Mouse (Mus musculus): Measurements from ENCODE around the gene Gm20388. TPM values are rescaled to one million over a fixed set of nuclear protein-coding genes. Genes with fewer than 3 reads are reported as not detected.
A peak's percentile ranks its signal among the peaks of the same experiment; 100 is the strongest.

Gm20388 gene
- total RNA-seq, 2 experiments from 2014 or later, result 11.4 to 18.1 TPM

DNA sequence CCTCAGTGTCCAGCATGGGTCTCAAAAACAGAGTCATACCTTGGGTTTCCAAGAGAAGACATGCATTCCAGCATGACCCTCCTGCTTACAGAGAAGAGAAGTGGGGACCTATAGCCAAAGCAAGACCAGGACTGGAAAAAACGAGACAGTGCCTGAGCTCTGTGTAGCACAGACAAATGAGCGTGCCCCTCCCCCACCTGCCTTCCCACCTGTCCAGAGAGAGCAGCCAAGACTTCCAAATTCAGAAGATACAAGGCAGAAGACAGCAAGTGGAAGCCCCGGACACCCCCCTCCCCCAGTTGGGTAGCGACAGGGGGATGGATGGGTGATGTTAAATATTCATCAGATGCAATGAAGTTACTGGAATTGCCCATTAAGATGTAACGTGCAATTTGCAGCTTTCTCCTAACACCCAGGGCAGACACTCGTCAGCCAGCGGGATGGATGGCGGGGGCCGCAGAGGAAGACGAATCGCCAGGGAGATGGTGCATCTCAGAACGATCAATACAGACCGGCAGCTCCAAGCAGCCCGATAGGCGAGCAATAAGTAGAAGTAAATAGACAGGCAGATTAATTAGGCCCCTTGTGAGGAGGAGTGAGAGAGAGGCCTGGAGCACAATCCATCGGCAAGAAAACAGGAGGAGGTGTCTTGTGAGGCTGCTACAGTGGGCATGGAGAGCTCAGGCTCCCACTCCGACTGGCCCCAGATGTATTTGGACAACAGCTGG, 2834.5 kb downstream of the Gm20388 start:
- ATAC-seq (replicated peaks; ENCODE audit: low FRiP score, low TSS enrichment, poor library complexity, severe bottlenecking), result no peak

- ATAC-seq (replicated peaks; ENCODE audit: low FRiP score, low TSS enrichment, poor library complexity, severe bottlenecking), result no peak
These were observed 2835.2 kb downstream of the Gm20388 start for GRCm38 (mm10) chr8:122745750-122746275.

DNA sequence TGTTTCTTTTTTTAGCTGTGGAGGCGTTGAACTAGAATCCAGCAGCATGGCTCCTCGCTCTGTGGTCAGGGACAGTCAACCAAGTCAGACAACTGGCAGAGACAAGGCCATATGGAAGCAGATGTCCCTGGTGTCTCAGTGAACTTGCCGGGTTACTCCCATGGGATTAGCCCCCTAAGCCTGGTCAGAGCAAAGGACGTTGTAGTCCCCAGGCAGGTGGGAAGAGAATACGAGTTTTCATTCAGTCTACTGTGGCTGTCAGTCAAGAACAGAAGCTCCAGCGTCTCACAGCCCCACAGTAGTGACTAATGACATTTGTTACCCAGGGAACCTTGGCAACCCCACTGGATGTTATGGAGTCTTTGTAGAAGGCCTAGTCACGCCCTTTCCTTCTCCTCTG, 2835.8 kb downstream of the Gm20388 start:
- ATAC-seq (replicated peaks; ENCODE audit: low FRiP score, low TSS enrichment, poor library complexity, severe bottlenecking), result no peak

DNA sequence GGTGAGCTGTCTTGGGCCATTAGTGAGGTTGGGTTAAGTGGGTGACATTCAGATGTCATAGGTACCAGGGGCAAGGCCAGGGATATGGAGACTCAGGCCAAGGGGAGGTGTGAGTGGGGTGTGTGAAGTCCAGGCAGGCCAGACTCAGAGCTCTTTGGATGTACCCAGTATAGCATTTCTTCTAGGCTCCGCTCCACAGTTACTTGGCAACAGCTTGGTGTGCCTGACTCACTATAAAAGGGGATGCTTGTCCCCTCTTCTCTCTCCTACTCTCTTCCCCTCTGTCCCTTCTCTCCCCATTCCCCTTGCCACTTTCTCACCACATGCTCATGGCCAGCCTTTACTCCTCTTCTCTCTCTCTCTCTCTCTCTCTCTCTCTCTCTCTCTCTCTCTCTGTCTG, 2837.2 kb downstream of the Gm20388 start:
- no peak for ATAC-seq (replicated peaks; ENCODE audit: low FRiP score, low TSS enrichment, poor library complexity, severe bottlenecking)

GRCm38 (mm10) chr8:122749333-122749958, 2838.8 kb downstream of the Gm20388 start:
- ATAC-seq (replicated peaks; ENCODE audit: low FRiP score, low TSS enrichment, poor library complexity, severe bottlenecking), result no peak

DNA sequence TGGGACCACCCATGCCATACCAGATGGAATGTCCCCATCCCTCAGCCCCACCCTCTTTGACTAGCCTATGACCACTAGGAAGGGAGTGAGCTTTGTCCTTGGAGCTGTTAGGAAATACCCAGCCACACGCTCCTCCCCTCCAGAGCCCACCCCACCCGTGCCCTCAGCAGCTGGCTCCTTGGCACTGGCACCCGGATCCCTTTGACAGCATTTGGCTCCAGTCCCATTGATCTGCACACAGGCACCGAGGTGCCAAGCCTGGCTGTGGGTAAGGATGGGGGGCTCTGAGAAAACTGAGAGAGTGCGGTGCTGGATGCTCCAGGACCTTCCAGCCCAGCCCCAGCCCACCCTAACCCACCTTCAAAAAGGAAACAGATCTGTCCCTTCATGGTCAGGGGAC, 2840.7 kb downstream of the Gm20388 start:
- ATAC-seq (replicated peaks; ENCODE audit: low FRiP score, low TSS enrichment, poor library complexity, severe bottlenecking), result no peak

- no peak for ATAC-seq (replicated peaks; ENCODE audit: low FRiP score, low TSS enrichment, poor library complexity, severe bottlenecking)
These were observed 2841.6 kb downstream of the Gm20388 start for GRCm38 (mm10) chr8:122752111-122752721.

DNA sequence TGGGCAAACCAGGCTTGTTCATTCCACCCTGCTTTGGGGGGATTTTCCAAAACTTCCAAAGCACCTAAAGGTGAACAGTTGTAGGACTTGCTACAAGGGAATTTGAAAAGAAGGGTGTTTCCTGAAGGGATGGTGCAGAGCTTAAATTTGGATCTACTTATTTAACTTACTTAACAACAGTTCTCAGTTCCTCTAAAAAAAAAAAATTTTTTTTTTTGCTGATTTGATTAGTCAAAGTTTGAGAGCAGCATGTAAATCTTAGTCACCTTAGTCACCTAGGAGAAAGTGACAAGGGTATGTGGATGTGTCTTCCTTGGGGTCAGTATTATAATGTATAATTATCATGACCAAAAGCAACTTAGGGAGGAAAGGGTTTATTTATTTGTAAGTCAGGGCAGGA, 2848.0 kb downstream of the Gm20388 start:
- no peak for ATAC-seq (replicated peaks; ENCODE audit: low FRiP score, low TSS enrichment, poor library complexity, severe bottlenecking)

DNA sequence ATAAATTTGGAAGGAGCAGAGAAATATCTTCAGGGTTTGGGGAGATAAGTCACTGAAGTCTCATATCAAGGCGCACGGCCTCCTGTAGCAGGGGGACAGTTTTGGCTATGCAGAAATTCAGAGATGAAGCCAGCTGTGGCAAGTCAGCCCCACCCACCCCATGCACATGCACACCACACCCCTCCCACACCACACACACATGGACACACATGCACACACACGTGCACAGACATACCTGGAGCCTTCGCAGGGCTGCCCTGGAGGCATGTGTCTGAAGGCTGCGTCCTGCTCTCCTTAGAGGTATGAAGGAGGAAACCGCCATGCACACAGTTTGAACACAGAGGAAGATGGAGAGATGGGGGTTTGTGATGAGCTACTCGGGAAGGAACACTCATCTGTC, 2849.5 kb downstream of the Gm20388 start:
- ATAC-seq (replicated peaks; ENCODE audit: low FRiP score, low TSS enrichment, poor library complexity, severe bottlenecking), result no peak

DNA sequence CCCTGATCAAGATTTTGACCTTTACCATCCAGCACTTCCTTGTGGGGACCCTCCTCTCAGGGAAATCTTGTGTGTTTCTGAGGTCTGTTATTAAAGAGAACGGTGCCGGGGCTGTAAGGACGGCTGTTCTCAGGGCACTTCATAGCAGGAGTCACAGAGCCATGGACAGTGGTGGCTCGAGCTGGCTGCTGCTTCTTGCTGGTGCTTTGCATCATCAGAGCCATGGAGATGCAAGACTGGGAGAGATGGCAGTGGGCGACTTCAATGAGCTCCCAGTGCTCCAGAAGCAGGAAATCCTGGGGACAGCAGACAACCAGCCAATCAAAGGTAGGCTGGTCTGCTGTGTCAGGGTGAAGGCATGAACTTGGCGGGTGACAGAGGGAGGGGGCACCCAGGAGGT, 2850.5 kb downstream of the Gm20388 start:
- ATAC-seq (replicated peaks; ENCODE audit: low FRiP score, low TSS enrichment, poor library complexity, severe bottlenecking), result no peak

DNA sequence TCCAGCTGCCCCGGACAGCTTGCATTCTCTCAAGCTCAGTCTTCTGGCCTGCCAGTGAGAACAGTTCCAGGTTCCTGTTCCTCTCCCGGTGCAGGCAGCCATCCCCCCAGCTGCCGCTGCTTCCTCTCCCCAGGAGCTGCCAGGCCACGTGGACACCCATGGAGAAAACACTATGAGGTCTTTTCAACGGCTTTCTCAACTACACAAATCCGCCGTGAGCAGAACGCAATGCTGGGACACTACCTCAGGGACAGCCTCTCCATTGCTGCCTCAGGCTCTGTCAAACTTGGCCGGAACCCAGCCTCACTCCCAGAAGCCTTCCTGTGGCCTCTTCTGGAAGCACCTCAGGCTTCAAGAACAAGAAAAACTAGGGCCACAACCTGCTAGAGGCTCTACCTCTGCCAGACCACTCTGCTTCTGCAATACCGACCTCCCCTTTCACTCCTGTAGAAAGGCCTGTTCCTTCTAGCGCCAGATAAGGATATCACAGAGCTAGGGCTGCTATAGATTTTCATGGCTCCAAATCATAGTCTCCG, 2852.2 kb downstream of the Gm20388 start:
- ATAC-seq (replicated peaks; ENCODE audit: low FRiP score, low TSS enrichment, poor library complexity, severe bottlenecking), result peak; percentile 58; the same call in 1 of the 2 replicates

- ATAC-seq (replicated peaks; ENCODE audit: low FRiP score, low TSS enrichment, poor library complexity, severe bottlenecking), result no peak
These were observed 2852.7 kb downstream of the Gm20388 start for GRCm38 (mm10) chr8:122763267-122763738.

GRCm38 (mm10) chr8:122764790-122765474, 2854.3 kb downstream of the Gm20388 start:
- ATAC-seq (replicated peaks; ENCODE audit: low FRiP score, low TSS enrichment, poor library complexity, severe bottlenecking), result peak; percentile 16

DNA sequence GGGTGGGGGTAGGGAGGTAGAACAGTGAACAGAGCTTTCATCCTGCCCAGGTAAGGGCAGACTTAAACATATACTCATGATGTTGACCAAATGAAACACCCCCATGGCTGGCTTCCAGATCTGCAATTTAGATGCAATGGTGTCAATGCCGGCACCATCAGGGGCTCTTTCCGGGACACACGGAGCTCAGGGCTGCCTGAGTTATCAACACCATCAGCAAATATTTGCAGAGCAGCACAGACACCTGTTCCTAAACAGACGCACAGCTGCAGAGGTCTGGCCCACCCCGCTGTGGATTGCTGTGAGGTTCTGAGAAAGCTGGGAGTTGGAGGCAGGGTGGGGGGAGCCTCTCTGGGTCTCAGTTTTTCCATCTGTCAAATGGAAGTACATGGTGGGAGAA, 2855.5 kb downstream of the Gm20388 start:
- no peak for ATAC-seq (replicated peaks; ENCODE audit: low FRiP score, low TSS enrichment, poor library complexity, severe bottlenecking)

GRCm38 (mm10) chr8:122766647-122767200, 2856.1 kb downstream of the Gm20388 start:
- no peak for ATAC-seq (replicated peaks; ENCODE audit: low FRiP score, low TSS enrichment, poor library complexity, severe bottlenecking)

- ATAC-seq (replicated peaks; ENCODE audit: low FRiP score, low TSS enrichment, poor library complexity, severe bottlenecking), result no peak
These were observed 2856.6 kb downstream of the Gm20388 start for GRCm38 (mm10) chr8:122767229-122767628.

GRCm38 (mm10) chr8:122769251-122770058, 2858.8 kb downstream of the Gm20388 start:
- ATAC-seq (replicated peaks; ENCODE audit: low FRiP score, low TSS enrichment, poor library complexity, severe bottlenecking), result no peak

DNA sequence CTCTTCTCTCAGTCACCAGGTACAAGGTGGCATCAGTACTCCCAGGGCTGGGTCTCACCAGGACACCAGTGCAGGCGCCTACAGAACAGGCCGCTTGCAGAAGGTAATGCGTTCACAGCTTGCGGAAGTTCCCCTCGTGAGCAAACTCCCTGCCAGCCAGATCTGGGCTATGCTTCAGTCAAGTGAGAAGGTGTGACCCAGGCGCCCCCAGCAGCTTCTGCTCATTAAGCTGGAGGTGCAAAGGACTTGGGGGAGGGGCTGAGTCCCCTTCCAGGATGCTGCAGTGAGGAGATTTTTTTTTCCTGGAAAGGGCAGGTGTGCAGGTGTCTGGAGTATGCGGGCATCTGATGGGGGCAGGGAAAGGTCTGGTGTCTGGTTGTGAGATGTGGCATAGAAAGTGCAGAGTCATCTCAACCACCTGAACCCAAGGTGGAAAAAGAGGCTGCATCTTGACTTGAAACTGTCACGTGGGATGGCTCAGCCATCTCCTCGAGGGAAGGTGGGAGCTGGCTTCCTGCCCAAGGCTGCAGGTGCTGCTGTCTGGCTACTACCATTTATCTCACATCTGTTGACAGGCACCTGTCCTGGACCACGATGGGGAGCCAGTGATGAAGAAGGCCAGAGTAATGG, 2861.9 kb downstream of the Gm20388 start:
- ATAC-seq (replicated peaks; ENCODE audit: low FRiP score, low TSS enrichment, poor library complexity, severe bottlenecking), result no peak

Measured in megakaryocyte-erythroid progenitor cell, adult 5-6 weeks (primary cell).